Mouse (Mus musculus): ENCODE measurements around the gene Zscan26.
"Not testable (repeated sequence)": the region's sequence is repeated elsewhere in the genome, so short reads cannot be mapped to it uniquely, and the experiment has no call there.

Gene Zscan26

DNA sequence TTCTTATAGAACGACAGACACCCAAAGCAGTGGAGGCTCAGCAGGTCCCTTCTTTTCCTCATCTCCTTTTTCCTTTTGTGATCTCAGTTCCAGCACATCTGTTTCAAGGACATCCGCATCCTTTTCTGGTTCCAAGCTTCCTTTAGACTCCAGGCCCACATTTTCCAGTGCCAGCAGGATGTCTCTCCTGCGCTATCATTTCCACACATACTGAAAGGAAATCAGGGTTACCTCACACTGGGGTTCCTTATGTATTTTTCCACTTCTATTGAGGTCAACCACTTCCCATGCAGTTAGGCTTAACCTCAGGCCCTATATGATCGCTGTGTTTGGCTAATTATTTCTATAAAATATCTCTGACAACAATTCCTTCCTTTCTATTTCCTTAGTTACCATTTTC lies 18.1 kb downstream of the Zscan26 start:
- intact Hi-C loops (cut with DNase I) = no loop called here

DNA sequence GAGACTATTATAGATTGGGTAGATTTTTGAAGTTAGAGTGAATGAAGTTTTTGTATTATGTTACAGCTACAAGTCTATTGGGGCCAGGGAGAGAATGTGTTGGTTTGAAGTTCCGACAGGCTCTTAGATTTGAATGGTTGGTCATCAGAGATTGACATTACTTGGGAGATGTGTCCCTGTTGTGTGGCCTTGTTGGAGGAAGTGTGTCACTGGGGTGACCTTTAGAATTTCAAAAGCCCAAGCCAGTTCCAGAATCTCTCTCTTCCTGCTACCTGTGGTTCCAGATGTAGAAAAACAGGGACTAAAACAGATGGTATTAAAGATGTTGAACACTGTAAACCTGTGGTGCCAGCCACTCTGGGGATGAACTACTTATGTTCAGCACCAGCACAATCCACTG lies 25.9 kb downstream of the Zscan26 start:
- intact Hi-C loops (cut with DNase I) = no loop called here

DNA sequence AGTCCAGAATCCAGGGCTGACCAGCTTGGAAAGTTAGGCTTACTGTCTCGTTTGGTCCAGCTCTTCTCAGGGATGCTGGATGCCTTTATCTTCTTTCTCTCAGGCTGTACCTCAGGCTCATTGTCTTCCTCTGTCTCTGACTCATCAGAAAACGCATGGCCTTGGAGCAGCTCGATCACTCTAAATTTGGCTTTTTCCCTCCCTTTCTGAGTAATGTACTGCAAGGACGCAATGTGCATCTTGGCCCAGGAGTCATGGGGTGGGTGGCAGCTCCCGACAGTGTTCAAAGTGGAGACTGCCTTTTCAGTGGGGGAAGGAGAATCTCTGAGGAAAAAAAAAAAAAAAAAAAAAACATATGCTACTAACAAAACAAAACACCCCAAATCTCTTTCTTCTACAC lies 30.2 kb downstream of the Zscan26 start:
- intact Hi-C loops (cut with DNase I) = no loop called here

DNA sequence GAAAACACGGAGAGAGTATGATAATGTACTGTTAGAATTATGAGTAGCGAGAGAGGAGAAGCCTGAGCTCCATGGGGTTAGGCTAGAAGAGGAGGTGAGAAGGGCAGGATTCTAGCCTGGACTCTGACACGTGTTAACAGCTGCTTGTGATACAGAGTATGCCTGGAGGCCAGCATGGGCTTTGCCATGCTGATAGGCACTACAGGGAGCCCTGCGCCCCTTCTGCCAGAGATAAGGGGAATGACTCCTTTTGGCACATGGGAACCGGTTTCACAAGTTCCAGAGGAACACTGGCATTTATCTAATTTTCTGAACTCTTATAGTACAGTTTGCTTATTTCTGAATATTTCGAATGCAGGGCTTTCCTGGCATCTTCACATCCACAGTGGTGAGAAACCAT lies 34.7 kb downstream of the Zscan26 start:
- intact Hi-C loops (cut with DNase I) = no loop called here

DNA sequence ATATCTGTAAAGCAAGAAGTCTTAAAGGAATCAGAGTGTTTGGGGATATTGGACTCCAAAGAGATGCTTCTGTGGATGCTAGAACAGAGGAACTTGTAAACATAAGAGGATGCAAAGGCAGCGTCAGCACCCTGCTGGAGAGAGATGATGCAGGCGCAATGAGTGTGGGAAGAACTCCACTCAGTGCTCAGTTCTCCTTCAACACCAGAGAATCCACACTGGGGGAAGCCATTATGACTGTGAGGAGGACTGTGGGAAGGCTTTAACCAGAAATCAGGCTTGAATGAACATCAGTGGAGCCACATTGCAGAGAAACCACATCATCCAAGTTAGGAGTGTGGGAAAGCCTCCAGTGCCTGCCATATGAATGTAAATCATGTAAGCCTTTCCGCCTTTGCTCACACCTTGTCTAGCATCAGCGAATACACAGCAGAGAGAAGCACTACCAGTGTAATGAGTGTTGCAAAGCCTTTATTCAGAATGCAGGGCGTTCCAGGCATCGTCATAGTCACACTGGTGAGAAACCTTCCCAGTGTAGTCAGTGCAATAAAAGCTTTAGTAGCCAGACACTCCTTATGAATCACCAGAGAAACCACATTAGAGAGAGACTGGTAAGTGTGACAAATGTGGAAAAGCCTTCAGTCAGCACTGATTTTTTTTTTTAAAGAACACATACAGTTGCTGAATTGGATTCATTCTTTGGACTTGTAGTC lies 36.1 kb downstream of the Zscan26 start:
- intact Hi-C loops (cut with DNase I) = no loop called here

DNA sequence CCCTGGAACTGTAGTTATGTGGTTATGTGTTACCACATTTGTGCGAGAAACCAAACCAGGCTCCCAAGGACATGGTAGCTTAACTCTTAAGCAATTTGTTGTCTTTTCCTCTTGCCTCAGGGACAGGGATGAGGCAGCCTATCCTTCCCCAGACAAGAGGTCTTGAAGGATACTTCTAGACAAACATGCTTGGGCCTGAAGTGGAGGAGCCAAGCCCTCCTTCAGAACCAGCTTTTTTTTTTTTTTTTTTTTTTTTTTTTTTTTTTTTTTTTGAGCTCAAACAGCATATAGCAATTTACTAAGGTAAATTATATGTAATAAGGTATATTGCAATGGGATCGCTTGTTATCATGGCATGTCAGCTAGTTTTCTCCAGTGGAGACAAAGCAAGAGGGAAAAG lies 37.8 kb downstream of the Zscan26 start:
- intact Hi-C loops (cut with DNase I) = no loop called here

DNA sequence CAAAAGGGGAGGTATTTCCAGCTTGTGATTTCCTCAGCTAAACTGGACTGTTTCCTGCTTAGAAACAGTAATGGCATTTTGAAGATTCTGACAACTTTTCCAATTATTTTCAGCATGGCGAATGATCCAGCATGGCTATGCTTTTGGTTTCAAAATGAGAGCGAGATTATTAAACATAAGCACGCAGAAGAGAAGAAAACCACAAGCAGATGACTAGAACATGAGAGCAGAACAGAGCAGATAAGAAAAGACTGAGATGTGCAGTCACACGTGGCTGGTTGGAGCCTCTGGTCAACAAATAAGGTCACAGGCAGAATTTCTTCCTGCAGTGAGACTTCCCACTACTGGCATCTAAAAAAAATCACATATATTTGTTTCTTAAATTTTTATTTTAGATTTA lies 38.3 kb downstream of the Zscan26 start:
- intact Hi-C loops (cut with DNase I) = no loop called here

DNA sequence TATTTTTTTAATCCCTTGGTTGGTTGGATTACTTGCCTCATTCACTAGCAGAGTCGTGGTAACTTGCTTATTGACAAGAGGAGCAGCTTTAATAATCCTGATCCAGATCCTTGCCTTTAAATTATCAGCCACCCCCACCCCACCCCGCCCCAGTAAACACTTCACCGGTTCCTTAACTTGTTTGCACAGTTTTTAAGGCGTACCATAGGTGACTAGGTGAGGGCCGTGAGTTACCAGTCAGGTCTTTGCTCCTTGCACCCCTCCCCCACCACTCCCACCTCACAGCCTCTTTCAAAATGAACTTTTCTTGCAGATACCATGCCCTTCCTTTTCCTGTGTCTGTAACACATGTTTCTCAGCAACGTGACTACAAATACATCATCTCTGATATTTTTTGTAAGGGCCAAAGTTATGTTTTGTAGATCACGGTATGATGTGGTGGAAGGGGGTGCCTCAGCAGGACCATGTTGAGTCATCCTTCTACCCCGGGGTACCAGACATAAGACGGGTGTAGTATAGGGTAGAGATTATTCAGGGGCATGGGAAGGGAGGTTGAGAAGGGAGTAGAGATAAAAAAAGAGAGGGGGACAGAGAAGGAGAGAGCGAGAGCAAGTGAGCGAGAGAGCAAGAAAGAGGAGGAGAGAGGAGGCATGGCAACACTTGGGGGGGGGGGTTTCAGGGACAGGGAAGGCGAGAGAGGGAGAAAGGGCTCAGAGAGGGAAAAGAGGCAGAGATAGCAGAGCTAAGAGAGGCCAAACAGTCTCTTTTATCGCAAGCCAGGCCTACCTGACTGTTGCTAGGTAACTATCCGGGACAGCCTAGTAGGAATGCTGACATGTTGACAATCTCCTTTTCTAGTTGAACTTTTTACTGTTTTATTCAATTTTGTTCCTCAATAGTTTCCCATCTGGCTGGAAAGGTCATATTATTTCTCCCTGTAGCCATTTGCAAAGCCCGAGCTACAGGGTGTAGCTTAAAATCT lies 39.0 kb downstream of the Zscan26 start:
- intact Hi-C loops (cut with DNase I) = no loop called here

DNA sequence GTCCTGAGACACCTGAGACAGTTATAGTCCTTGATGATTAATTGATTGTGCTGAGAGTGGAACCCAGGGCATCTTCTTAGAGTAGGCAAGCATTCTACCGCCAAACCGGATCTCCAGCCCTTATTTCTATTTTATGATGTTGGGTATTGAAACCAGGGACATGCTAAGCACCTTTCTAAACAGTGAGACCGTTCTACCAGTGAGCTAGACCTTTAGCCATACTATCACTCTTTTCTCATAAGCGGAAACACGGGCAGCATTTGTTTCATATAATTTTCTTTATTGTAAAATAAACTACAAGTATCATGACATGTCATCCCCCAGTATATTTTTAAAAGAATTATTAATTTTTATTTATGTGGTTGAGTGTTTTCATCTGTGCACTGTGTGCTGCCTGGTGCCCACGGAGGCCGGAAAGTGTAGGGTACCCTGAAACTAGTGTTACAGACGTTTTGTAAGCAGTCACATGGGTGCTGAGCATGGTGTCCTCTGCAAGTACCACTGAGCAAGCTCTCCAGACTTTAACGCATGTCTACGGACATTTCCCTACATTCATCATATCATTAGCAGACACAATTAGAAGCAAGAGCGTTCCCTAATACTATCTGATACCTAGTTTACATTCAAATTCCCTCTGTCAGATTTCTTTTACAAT lies 44.6 kb downstream of the Zscan26 start:
- intact Hi-C loops (cut with DNase I) = no loop called here

DNA sequence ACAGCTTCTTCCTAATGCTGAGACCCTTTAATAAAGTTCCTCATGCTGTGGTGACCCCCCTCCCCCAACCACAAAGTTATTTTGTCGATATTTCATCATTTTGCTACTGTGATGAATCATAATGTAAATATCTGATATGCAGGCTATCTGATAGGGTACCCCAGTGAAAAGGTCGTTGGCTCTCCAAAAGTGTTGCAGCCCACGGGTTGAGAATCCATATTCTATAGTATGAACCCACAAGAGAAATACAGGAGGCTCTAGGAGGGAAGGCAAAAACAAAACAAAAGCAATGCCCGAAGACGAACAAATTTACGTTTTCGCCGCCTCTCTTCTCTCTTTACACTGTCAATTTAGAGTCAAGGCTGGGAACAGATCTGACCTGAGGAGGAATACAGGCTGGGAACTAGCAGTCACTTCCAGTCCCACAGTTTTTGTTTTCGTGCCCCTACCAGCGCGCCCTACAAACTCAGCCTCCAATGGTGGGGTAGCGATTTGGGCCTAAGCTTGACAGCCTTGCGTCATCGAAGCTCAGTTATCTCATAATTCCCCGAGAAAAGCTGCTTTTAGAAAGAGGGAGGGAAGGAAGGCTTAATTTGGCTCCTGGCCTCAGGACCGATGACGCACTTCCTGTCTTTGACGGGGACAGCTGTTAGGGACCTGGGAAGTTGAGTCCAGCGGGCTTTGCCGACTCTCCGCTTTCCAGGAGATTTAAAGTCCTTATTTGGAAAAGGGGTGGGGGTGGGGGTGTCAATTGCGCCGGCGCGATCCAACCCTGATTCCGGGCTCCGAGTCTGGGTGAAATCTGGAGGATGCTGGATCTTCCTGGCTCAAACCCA lies 45.3 kb downstream of the Zscan26 start:
- intact Hi-C loops (cut with DNase I) = no loop called here

DNA sequence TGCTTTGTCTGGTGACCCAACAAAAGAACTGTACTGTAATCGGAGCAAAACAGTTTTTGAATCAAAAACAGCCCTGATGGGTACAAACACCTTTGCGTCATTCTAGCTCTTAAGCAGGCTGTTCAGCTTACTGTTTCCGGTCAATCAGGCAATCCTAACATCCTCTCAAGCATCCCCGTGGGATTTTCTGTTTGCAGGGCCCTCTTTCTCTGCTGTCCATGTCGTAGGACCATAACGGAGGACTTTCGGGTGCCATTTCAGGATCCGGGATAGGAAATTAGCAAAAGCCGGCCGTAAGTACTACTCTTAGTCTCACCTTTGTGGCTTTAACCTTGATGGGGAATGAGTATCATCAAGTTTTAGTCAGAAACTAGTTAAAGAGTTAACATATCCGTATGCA lies 46.2 kb downstream of the Zscan26 start:
- intact Hi-C loops (cut with DNase I) = no loop called here

DNA sequence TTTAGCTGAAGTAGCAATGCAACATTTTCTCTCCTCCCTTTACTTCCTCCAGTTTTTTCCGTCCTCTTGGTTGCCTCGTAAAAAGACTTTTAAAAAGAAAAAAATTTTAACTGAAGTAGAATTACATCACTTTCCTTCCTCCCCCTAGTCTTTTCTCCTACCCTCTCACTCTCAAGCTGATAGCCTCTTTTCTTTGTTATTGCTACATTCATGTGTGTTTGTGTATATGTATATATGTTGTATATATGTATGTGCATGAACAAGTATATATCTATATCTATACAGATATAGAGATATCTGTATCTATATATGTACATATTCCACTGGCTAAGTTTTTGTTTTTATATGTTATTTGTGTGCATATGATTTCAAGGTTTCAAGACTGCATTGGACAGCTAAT lies 50.7 kb downstream of the Zscan26 start:
- intact Hi-C loops (cut with DNase I) = loop anchor here (5.0 kb wide), 2 partner anchors 36 to 49 kb away; partner anchors contain the start of gene Zscan26

DNA sequence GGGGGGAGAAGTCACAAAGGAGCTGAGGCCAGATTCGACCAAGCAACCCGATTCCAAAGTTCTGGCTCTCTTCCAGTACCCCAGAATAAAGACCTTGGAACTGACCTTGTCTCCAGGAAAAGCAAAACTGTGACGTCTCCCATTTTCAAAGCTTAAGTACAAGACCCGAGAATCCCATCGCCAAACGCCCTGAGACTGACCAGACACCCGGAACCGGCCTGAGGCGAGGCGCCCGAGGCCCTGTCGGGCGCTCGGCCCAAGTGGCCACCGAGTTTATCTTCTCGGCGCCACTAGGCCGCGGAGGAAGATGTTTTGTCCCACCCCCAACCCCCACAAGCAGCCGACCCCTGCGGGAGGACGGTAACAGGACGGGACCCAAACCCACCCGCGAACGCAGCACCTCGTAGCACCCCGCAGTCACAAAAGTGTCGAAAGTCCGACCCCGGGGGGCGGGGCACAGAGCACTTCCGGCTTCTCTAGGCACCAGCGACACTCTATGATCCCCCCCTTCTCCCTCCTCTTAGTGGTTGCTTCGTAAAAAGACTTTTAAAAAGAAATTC lies 51.2 kb downstream of the Zscan26 start, which contains the start of gene Zkscan3:
Gene Zkscan3 (minus strand): TSS at position 469 of the 560 bp plus-strand sequence.
- intact Hi-C loops (cut with DNase I) = loop anchor here (5.0 kb wide), 2 partner anchors 35 to 50 kb away; partner anchors contain the start of gene Zscan26

DNA sequence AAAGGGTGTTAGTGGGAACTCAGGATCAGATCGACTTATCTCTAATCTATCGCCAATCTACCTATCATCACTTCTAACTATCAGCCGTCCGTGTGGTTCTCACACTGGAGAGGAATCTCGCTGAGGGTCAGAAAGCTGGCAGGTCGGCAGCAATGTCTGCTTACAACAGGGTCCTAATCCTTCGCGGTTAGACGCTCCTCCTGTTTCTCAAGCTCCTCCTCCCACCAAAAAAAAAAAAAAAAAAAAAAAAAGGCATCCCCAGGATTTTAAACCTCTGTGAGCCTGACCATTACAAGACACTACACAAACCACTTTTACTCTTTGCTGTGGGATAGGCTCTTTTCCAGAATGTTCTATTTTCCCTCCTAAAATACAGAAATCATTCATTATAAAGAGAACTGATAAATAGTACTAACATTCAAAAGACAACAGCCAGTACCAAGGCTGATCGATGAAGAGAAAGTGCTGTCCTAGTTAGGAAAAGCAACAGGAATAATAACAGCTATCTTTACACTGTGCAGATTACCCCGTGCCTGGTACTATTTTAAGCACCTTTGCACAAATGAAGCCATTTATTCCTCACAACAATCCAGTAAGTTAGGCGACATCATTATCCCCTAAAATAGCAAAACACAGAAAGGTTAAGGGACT lies 51.8 kb downstream of the Zscan26 start:
- intact Hi-C loops (cut with DNase I) = loop anchor here (5.0 kb wide), 2 partner anchors 34 to 51 kb away; partner anchors contain the start of gene Zscan26

DNA sequence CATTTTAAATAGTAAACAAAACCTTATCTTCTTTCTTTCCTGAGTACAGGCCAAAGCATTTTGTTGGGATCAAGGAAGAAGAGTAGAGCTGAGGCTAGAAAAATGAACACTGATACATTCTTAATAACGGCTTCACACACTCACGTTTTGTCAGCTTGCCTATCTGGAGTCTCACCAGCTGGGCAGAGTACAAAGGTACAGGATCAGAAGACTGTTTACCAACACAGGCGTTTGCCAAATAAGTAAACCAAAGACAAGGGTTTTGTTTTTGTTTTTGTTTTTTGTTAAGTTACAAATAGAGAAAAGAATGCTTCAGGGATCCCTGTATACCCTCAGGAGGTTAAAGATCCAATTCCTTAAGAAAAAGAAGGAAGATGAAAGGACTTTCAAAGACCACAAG lies 52.4 kb downstream of the Zscan26 start:
- intact Hi-C loops (cut with DNase I) = loop anchor here (5.0 kb wide), 2 partner anchors 34 to 51 kb away; partner anchors contain the start of gene Zscan26

DNA sequence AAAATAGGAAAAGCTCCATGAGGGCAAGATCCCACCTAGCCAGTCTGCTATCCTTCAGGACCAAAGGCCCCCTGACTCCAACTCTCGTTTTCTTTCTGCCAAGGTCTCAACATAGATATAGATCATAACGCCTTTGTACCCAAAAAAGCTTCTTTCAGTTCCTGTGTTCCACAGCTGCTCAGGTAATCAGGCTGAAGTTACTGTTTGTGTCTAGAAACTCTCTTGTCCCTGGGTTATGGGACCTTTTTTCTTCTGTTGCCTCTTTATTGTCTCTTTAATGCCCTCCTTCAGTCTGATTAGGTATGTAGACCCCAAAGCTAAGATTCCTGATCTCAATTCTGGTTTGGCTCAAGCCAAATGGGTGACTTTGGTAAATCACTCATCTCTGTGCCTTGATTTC lies 56.0 kb downstream of the Zscan26 start:
- intact Hi-C loops (cut with DNase I) = no loop called here

DNA sequence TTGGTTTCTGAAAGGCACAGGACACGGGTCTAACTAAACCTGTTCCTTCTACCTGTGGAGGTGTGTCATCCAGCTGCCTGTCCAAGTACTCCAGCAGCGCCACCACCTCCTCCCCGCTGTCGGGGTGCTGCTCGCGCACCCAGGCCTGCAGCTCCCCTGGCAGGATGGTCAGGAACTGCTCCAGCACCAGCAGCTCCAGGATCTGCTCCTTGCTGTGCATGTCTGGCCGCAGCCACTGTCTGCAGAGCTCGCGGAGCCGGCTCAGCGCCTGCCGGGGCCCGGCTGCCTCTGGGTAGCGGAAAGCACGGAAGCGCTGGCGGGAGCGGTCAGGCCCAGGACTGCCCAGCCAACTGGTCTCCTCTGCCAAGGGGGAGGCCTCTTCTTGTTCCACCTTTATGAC lies 57.5 kb downstream of the Zscan26 start:
- intact Hi-C loops (cut with DNase I) = not testable (repeated sequence)

DNA sequence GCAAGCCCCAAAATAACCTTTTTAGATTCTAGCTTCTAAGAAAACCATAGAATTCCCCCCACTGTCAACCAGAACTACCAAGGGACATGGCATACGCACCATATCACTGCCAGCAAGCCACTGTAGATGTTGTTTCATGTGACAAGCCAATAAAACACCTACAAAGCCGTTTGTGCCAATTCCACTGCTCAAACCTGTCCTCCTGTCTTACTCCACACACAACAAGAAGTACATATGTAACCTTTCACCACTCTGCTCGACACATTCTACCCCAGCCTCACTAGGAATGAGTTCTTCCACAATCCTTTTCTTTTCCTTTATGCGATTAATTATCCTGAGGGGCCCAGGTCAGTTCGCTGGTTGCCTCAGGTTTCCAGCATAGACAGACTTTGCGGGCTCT lies 57.9 kb downstream of the Zscan26 start:
- intact Hi-C loops (cut with DNase I) = no loop called here

DNA sequence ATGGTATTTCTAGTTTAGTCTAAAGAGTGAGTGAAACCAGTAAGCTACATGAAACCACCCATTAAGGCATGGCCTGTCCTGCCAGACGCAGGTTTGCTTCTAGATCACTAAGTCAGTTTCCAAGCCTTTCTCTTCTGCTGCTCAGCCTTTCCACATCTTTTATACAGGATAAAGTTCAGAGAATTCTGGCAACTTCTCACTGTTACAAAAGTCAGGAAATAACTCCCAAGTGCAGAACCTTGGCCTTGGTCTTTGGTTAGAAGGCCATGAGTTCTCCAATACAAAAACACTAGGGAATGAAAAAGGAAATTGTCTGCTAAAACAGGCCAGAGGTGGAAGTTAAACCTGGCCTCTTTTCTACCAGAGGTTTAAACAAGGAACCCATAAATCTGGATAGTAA lies 58.3 kb downstream of the Zscan26 start:
- intact Hi-C loops (cut with DNase I) = no loop called here

All from adrenal gland (tissue).